Mouse (Mus musculus): ENCODE measurements around the gene Timd2.

GRCm38 (mm10) chr11:46734617-46735016 is 27.8 kb upstream of the Timd2 start:
- TF ChIP-seq POLR2A (IDR thresholded peaks at IDR 0.05; ENCODE audit: insufficient read depth, low read depth, low read length), result no peak
- no peak for TF ChIP-seq CTCF (IDR thresholded peaks at IDR 0.05)

All from heart, adult 2 months (tissue).